Mouse (Mus musculus) olfactory bulb, adult 2 months (tissue): ENCODE results near the gene Megf6. TPM values are rescaled to one million over a fixed set of nuclear protein-coding genes. Genes with fewer than 3 reads are reported as not detected.

Experiments
- H3K27ac ChIP-seq: fragments of 200-500 bp; 2 replicates; pipeline ENCODE4 v1.5.1; 2012; ENCODE audit warnings: low read depth, low read length; ENCODE audit not compliant: insufficient read depth
- H3K4me1 ChIP-seq: fragments of 200-500 bp; 2 replicates; pipeline ENCODE4 v1.6.1; 2012; ENCODE audit warnings: low read length; ENCODE audit not compliant: control insufficient read depth, insufficient read depth
- H3K4me3 ChIP-seq: fragments of 200-500 bp; 2 replicates; pipeline ENCODE4 v1.5.1; 2012; ENCODE audit warnings: mild to moderate bottlenecking, low read depth, low read length, moderate library complexity; ENCODE audit not compliant: insufficient read depth
- CTCF ChIP-seq: fragments of 200-500 bp; IDR thresholded peaks from 2 replicates; pipeline ENCODE4 v1.5.1; 2012; ENCODE audit warnings: low read depth, mild to moderate bottlenecking, low read length, moderate library complexity; ENCODE audit not compliant: insufficient read depth
- POLR2A ChIP-seq: fragments of 200-500 bp; IDR thresholded peaks from 2 replicates; pipeline ENCODE4 v1.6.1; 2012; ENCODE audit warnings: mild to moderate bottlenecking, low read depth, low read length, moderate library complexity; ENCODE audit not compliant: insufficient read depth
- WGBS: fragments of 180-500 bp; shearing (Covaris S2); methylation state at CpG from one replicate; pipeline ENCODE4 v1.1.7; 2018; 5-methylcytosine and 5-hydroxymethylcytosine counted together
- polyA plus RNA-seq: library from polyadenylated mRNA; stranded (reverse); fragments of >200 nt; gene quantifications from 2 replicates; pipeline ENCODE4 v1.2.4, GENCODE M21; 2012; ENCODE audit warnings: low replicate concordance; ENCODE audit not compliant: missing spikeins, insufficient read depth, insufficient read length

Gene Megf6
- polyA plus RNA-seq, 1 experiment = not detected

- H3K4me3 ChIP-seq = peak overlapping the region; percentile 34
- peaks cover 18% of the 10 kb centered on the region for H3K4me1 ChIP-seq
- WGBS = 2% methylated on average over 37 of the region's 37 CpGs
- no peak overlapping the region for H3K27ac ChIP-seq
- TF ChIP-seq CTCF = no peak
- TF ChIP-seq POLR2A = no peak
Measured at GRCm38 (mm10) chr4:154171151-154171930, 811 bp downstream of the Megf6 start.

DNA sequence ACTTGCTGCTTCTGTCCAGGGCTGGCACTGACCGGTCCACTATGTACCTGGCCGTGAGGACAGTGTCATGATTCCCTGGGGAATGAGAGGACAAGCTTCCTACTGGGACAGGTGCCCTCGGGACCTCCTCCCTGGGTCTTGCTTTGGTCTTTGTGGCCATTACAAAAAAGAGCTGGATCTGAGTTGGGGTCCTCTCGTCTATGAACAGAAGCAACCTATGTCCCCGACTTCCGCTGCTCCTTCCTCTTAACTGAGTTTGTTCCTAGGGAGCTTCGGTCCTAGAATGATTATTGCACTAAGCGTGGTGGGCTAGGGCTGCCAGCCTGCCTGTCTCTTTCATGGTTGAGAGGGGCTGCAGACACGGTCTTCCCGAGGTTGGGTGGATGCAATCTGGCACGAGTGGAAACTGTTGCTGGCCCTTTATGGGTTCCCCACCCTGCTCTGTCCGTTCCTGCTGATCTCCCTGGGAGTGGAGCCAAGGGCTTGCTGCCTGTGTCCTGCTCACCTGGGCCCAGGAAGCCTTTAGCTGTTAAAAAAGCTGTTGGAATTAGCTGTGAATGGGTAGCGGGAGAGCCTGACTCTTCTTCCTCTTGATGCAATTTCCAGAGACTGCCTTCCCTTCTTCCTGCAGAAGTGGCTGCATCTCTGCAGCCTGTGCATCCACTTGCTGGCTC is 1.5 kb downstream of the Megf6 start:
- TF ChIP-seq POLR2A = no peak
- TF ChIP-seq CTCF = no peak
- H3K4me1 ChIP-seq = peaks cover 18% of the 10 kb centered on the region
- no peak overlapping the region for H3K27ac ChIP-seq
- no peak overlapping the region for H3K4me3 ChIP-seq
- 38% methylated on average over 13 of the region's 13 CpGs for WGBS

DNA sequence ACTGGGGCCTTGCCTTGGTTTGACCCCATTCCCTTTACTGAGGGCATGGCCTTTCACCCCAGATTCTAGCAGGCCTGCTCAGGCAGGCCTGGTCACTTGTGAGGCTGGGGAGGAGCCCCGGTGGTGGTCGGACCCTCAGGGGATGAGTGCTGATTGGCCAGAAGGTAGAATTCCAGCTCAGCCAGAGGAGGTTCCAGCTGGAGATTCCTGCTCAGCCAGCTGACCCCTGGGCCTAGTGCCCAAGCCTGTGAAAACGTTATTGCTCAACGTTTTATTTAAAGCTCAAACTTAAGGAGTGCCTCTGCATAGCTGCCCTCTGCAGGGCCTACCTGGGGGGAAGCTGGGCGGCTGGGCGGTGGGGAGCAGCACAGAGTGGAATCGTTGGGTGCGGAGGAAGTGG is 6.7 kb downstream of the Megf6 start:
- TF ChIP-seq CTCF (no peak), POLR2A (no peak)
- Histone ChIP-seq H3K27ac (no peak overlapping the region), H3K4me1 (no peaks in the 10 kb centered on the region), H3K4me3 (no peak overlapping the region)
- WGBS = 79% methylated on average over 8 of the region's 8 CpGs

GRCm38 (mm10) chr4:154181001-154181400 is 10.5 kb downstream of the Megf6 start:
- WGBS = 66% methylated on average over 7 of the region's 7 CpGs
- TF ChIP-seq CTCF = no peak
- TF ChIP-seq POLR2A = no peak

GRCm38 (mm10) chr4:154183566-154183965 is 13.0 kb downstream of the Megf6 start:
- TF ChIP-seq CTCF (no peak), POLR2A (no peak)
- WGBS = 65% methylated on average over 5 of the region's 5 CpGs
- H3K4me3 ChIP-seq = no peak overlapping the region
- H3K4me1 ChIP-seq = no peaks in the 10 kb centered on the region
- no peak overlapping the region for H3K27ac ChIP-seq

More at GRCm38 (mm10) chr4:154181001-154181400, 10.5 kb downstream of the Megf6 start:
- no peaks in the 10 kb centered on the region for H3K4me1 ChIP-seq
- H3K4me3 ChIP-seq = no peak overlapping the region
- H3K27ac ChIP-seq = no peak overlapping the region

GRCm38 (mm10) chr4:154185001-154185400 is 14.5 kb downstream of the Megf6 start:
- Histone ChIP-seq H3K27ac (no peak overlapping the region), H3K4me3 (no peak overlapping the region), H3K4me1 (no peaks in the 10 kb centered on the region)
- WGBS = 86% methylated on average over 5 of the region's 5 CpGs
- TF ChIP-seq CTCF = no peak

DNA sequence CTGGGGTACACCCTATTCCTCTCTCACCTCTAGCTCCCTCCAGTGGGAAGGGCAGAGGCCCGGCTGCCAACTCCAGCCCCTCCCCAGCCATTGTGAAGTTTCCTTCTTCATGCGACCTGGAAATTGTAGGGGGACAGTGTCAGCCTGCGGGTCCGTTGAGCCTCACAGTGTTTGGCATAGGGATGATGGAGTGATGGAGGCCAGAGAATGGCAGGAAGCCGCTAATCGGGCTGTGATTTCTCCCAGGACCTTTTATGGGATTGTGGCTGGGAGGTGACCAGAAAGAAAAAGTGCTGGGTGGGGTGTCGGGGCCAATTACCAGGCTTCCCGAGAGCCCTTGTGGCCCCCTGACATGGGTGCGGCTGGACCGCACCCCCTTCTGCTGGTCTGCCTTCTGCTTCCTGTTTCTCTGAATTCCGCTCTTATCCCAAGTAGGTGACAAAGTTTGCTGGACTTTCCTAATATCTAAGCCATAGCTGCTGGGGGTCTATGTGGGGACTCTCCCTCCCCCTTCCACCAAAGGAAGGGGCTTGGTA is 15.5 kb downstream of the Megf6 start:
- Histone ChIP-seq H3K27ac (no peak overlapping the region), H3K4me1 (no peaks in the 10 kb centered on the region), H3K4me3 (no peak overlapping the region)
- no peak for TF ChIP-seq POLR2A
- no peak for TF ChIP-seq CTCF
- WGBS = 85% methylated on average over 11 of the region's 11 CpGs

GRCm38 (mm10) chr4:154188948-154189347 is 18.4 kb downstream of the Megf6 start:
- TF ChIP-seq POLR2A (no peak), CTCF (no peak)
- WGBS = 85% methylated on average over 8 of the region's 8 CpGs
- Histone ChIP-seq H3K4me3 (no peak overlapping the region), H3K27ac (no peak overlapping the region), H3K4me1 (no peaks in the 10 kb centered on the region)

GRCm38 (mm10) chr4:154197961-154198360 is 27.4 kb downstream of the Megf6 start:
- WGBS = 78% methylated on average over 6 of the region's 6 CpGs
- no peak overlapping the region for H3K4me3 ChIP-seq
- peaks cover 7% of the 10 kb centered on the region for H3K4me1 ChIP-seq
- H3K27ac ChIP-seq = no peak overlapping the region
- TF ChIP-seq CTCF (no peak), POLR2A (no peak)
